Comparison of ENCODE assay signal across 8 mouse cellular contexts in the genomic region with DNA sequence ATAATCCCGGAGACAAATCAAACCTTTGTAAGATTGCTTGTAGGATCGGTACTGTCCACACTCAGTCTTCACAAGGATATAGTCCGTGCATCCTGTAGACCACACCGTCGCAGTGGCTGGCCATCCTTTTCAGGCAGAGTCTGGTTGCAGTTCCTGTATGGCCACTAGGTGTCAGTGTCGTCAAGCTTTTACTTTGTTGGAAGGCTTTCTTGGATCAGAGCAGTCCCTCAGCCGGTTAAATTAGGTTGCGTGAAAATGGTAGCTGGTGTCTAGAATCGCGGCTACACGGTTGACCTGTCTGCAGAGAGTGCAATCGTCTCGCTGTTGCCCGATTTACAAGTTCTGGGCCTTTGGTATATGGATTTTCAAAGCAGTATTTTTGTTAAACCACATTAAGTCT.
DNase-seq lines count a peak whose midpoint lies in the region; ATAC-seq and TF ChIP-seq lines count a peak whose summit lies in the region.

No protein-coding gene starts in this region.

- no peak overlapping the region for H3K4me3 ChIP-seq in hindbrain, embryonic 11.5 days (ENCODE audit: low read depth, low read length)

- in situ Hi-C loops in Patski (cut with MboI; ENCODE audit: low pct_unique_long_range_greater_than_20kb), result loop anchor here (5.0 to 25.0 kb wide), 3 partner anchors 430 to 1155 kb away; no protein-coding TSS in a partner anchor

- H3K9me3 ChIP-seq in hindbrain, embryonic 11.5 days (ENCODE audit: control insufficient read depth, low read length), result no peaks in the 10 kb centered on the region

- H3K9ac ChIP-seq in hindbrain, embryonic 11.5 days (ENCODE audit: low read depth, low read length), result no peak overlapping the region

- H3K27ac ChIP-seq in hindbrain, embryonic 11.5 days (ENCODE audit: low read depth, low read length), result no peak overlapping the region

- H3K4me1 ChIP-seq in hindbrain, embryonic 11.5 days (replicated peaks; ENCODE audit: control insufficient read depth, insufficient read depth, low read length), result no peaks in the 10 kb centered on the region

- TF ChIP-seq CTCF in Patski (IDR thresholded peaks at IDR 0.05), result peak; percentile 92

- H3K36me3 ChIP-seq in hindbrain, embryonic 11.5 days (ENCODE audit: control insufficient read depth, insufficient read depth, low read length), result no peaks in the 10 kb centered on the region

- POLR2A ChIA-PET in Patski (lab: Charles Lee), result no interaction called here

- no peak overlapping the region for H3K4me2 ChIP-seq in hindbrain, embryonic 11.5 days (replicated peaks; ENCODE audit: low read depth, low read length)

- peak; percentile 71 for ATAC-seq in Patski
- peak; percentile 84 for ATAC-seq in hindbrain, embryonic 11.5 days (ENCODE audit: low FRiP score)

- CTCF ChIA-PET in Patski (lab: Charles Lee), result interaction anchor here (0.6 to 1.5 kb wide), 6 partner anchors 10 to 41 kb away, joined by 3 to 6 read pairs (median 3); no protein-coding TSS in a partner anchor

- DNase-seq in Patski (ENCODE audit: low read depth, low spot score), result peak; percentile 20
- DNase-seq in cerebellum, adult 9-11 months, result peak; percentile 81
- DNase-seq in frontal cortex, adult 2 months (ENCODE audit: extremely low spot score in 1 of 2, low spot score in 1 of 2), result peak; percentile 59 to 96
- peak; percentile 93 for DNase-seq in hindbrain, embryonic 11.5 days (ENCODE audit: low spot score)
- peak; percentile 53 for DNase-seq in layer of hippocampus, adult 9-11 months
- DNase-seq in lung, postnatal 14 days, result peak; percentile 82
- peak; percentile 51 for DNase-seq in retina, adult 2 months (ENCODE audit: low read depth, low spot score)
- peak; percentile 33 to 48 for DNase-seq in thymus, postnatal 36 days

- no peaks in the 10 kb centered on the region for H3K27me3 ChIP-seq in Patski
- H3K27me3 ChIP-seq in hindbrain, embryonic 11.5 days (ENCODE audit: control insufficient read depth, insufficient read depth, low read length), result no peaks in the 10 kb centered on the region

- WGBS in hindbrain, embryonic 11.5 days, result 11% methylated on average over 14 of the region's 14 CpGs

Comparison
In these comparisons a context has a peak if more than half of its experiments do, and no peak if none do; other contexts are left out.
1. DNase-seq: peak in every context shown above with its lines; median percentile 93 in hindbrain, embryonic 11.5 days; 82 in lung, postnatal 14 days; 81 in cerebellum, adult 9-11 months; 78 in frontal cortex, adult 2 months; 53 in layer of hippocampus, adult 9-11 months; 51 in retina, adult 2 months; 40 in thymus, postnatal 36 days; 20 in Patski.